Mouse (Mus musculus) lung, embryonic 15.5 days (tissue): Measurements from ENCODE around the gene Taf3. TPM values are rescaled to one million over a fixed set of nuclear protein-coding genes. Genes with fewer than 3 reads are reported as not detected.

ENCODE experiments used
- ATAC-seq: fragments of 200-750 bp; cut with Nextera tagmentation; 2 replicates; pipeline ENCODE4 v1.8.0; 2017; ENCODE audit warnings: moderate number of reproducible peaks, borderline replicate concordance; ENCODE audit not compliant: low FRiP score, low TSS enrichment; ENCODE audit errors: extremely low read depth
- H3K27ac ChIP-seq: fragments of 300-500 bp; sonication (generic); 2 replicates; pipeline ENCODE4 v1.5.1; 2015; ENCODE audit warnings: moderate library complexity, mild to moderate bottlenecking, inconsistent platforms
- H3K27me3 ChIP-seq: fragments of 300-500 bp; sonication (generic); 2 replicates; pipeline ENCODE4 v1.6.1; 2015; ENCODE audit warnings: inconsistent platforms
- H3K36me3 ChIP-seq: fragments of 300-500 bp; sonication (generic); 2 replicates; pipeline ENCODE4 v1.6.1; 2015; ENCODE audit warnings: inconsistent platforms
- H3K4me1 ChIP-seq: fragments of 300-500 bp; sonication (generic); 2 replicates; pipeline ENCODE4 v1.6.1; 2015; ENCODE audit warnings: inconsistent platforms
- H3K4me2 ChIP-seq: fragments of 300-500 bp; sonication (generic); 2 replicates; pipeline ENCODE4 v1.6.1; 2015; ENCODE audit warnings: inconsistent platforms, mild to moderate bottlenecking, moderate library complexity
- H3K4me3 ChIP-seq: fragments of 300-500 bp; sonication (generic); 2 replicates; pipeline ENCODE4 v1.5.1; 2015; ENCODE audit warnings: mild to moderate bottlenecking, inconsistent platforms
- H3K9ac ChIP-seq: fragments of 300-500 bp; sonication (generic); 2 replicates; pipeline ENCODE4 v1.6.1; 2015; ENCODE audit warnings: inconsistent platforms
- H3K9me3 ChIP-seq: fragments of 300-500 bp; sonication (generic); 2 replicates; pipeline ENCODE4 v1.6.1; 2016; ENCODE audit warnings: inconsistent platforms
- WGBS: fragments of 180-500 bp; shearing (Covaris S2); methylation state at CpG from one replicate; pipeline ENCODE4 v1.1.7; 2015; 5-methylcytosine and 5-hydroxymethylcytosine counted together
- polyA plus RNA-seq: library from polyadenylated mRNA; unstranded; fragments of >200 nt; fragmentation: Nextera tagmentation; extraction: Ambion mirVana; gene quantifications from 2 replicates; pipeline ENCODE4 v1.2.1, GENCODE M21; 2015

The Taf3 gene
- polyA plus RNA-seq, 1 experiment from 2014 or later: 12.9 TPM

- Histone ChIP-seq H3K27ac (peak overlapping the region; percentile 34; the same call in 1 of the 2 replicates), H3K4me2 (peak overlapping the region; percentile 99), H3K27me3 (peaks cover 88% of the 10 kb centered on the region), H3K36me3 (no peaks in the 10 kb centered on the region), H3K4me3 (peak overlapping the region; percentile 55), H3K4me1 (peaks cover 59% of the 10 kb centered on the region), H3K9ac (peak overlapping the region; percentile 37; the same call in 1 of the 2 replicates), H3K9me3 (no peaks in the 10 kb centered on the region)
- WGBS: 0% methylated on average over 23 of the region's 33 CpGs
- peak; percentile 13; the same call in 1 of the 2 replicates for ATAC-seq
Observed at GRCm38 (mm10) chr2:9878564-9879081, 169.8 kb downstream of the Taf3 start.

GRCm38 (mm10) chr2:9877966-9878563 lies 170.3 kb downstream of the Taf3 start:
- 3% methylated on average over 19 of the region's 19 CpGs for WGBS
- no peaks in the 10 kb centered on the region for H3K36me3 ChIP-seq
- peak overlapping the region; percentile 55 for H3K4me3 ChIP-seq
- peak overlapping the region; percentile 99 for H3K4me2 ChIP-seq
- peaks cover 88% of the 10 kb centered on the region for H3K27me3 ChIP-seq
- no peak overlapping the region for H3K27ac ChIP-seq
- no peak for ATAC-seq
- no peaks in the 10 kb centered on the region for H3K9me3 ChIP-seq
- peak overlapping the region; percentile 32 for H3K9ac ChIP-seq
- H3K4me1 ChIP-seq: peaks cover 54% of the 10 kb centered on the region

DNA sequence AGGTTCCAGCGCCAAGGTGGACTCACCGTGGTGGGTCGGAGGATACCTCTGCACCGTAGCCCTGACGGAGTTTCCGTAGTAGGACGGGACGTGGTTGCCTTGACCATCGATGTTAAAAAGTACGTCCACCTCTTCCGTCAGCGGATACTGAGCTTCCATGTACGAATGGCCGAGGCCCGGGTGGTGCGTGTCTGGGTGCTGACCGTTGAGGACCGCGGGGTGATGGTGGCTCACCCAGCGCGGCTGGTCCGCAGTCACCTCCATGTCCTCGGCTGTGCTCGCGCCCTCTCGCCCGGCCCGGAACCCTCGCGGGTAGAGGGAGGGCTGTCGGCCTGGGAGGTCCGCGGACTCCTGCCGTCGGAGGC lies 171.1 kb downstream of the Taf3 start:
- H3K9me3 ChIP-seq: no peaks in the 10 kb centered on the region
- peaks cover 89% of the 10 kb centered on the region for H3K27me3 ChIP-seq
- peak overlapping the region; percentile 32 for H3K9ac ChIP-seq
- H3K4me3 ChIP-seq: peak overlapping the region; percentile 55
- peaks cover 47% of the 10 kb centered on the region for H3K4me1 ChIP-seq
- no peak overlapping the region for H3K27ac ChIP-seq
- peak overlapping the region; percentile 99 for H3K4me2 ChIP-seq
- WGBS: under 1% methylated on average over 35 of the region's 35 CpGs
- no peaks in the 10 kb centered on the region for H3K36me3 ChIP-seq
- ATAC-seq: no peak

DNA sequence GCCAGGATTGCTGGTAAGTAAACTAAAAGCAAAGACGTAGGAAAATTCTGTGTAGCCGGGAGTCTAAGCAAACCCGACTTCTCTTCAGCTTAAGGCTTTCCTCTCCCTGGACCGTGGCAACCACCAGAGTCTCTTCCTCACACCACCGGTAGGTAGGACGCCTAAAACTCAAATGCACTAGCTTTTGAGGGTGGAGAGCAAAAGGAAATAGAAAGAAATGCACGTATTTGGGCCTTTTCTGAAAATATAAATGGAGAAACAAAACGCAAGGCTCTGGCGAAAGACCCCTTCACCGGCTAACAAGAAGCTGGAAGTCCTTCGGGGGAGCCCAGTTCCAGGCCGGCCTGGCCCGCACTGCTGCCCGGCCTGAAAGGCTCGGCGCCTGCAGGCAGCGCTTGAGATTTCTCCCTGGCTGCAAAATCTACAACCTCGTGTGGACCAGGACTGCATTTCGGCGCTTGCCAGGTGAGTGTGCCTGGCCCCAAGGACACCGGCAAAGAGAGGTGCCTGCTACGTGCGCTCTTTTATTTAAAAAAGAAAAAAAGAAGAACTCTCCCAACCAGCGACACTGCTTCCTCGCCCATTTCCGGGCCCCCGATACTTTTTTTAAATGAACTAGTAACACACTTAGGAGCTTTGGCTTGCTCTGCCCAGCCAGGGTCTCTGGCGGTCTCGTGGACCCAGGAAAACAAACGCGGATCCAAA lies 171.6 kb downstream of the Taf3 start:
- Histone ChIP-seq H3K36me3 (no peaks in the 10 kb centered on the region), H3K27me3 (peaks cover 89% of the 10 kb centered on the region), H3K4me2 (peak overlapping the region; percentile 99), H3K4me3 (peak overlapping the region; percentile 55), H3K27ac (no peak overlapping the region), H3K9ac (peak overlapping the region; percentile 32; the same call in 1 of the 2 replicates), H3K4me1 (peaks cover 42% of the 10 kb centered on the region), H3K9me3 (no peaks in the 10 kb centered on the region)
- ATAC-seq: no peak
- 9% methylated on average over 31 of the region's 31 CpGs for WGBS

DNA sequence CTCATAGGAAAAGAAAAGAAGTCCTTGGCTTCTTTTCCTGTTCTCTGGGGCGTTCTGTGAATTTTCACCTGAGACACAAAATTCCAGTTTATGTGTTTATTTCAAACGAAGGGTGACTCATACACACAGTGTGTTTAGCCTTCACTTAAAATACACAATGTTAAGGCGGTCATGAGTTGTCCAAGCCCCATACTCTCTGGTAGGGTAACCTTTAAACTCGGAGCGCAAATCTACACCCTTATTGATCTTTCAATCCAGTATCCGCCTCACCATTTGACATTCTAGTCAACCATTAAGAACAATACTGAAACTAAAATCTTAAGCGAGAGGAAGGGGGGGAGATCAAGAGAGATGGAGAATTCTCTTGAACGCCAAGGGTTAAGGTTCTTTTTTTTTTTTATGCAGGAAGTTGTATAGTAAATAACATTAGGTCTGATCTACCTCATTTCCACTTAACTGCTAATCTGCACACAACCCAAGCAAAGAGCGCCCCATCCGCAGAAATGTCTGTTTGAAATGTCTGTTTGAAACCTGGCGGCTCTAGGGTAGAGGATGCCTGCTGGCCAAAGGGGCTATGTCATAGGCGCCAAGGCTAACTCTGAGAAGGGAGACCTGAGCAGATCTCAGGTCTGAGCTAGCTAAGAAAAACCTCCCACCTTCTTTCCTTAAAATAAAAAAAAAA lies 172.6 kb downstream of the Taf3 start:
- H3K27me3 ChIP-seq: peaks cover 87% of the 10 kb centered on the region
- H3K27ac ChIP-seq: no peak overlapping the region
- no peaks in the 10 kb centered on the region for H3K9me3 ChIP-seq
- peak overlapping the region; percentile 99; the same call in 1 of the 2 replicates for H3K4me2 ChIP-seq
- 37% methylated on average over 12 of the region's 12 CpGs for WGBS
- H3K36me3 ChIP-seq: no peaks in the 10 kb centered on the region
- 0 out of 2 replicates have a peak overlapping the region, but pooled peaks have one; percentile 6 for H3K4me3 ChIP-seq
- H3K9ac ChIP-seq: no peak overlapping the region
- H3K4me1 ChIP-seq: peaks cover 37% of the 10 kb centered on the region
- no peak for ATAC-seq

DNA sequence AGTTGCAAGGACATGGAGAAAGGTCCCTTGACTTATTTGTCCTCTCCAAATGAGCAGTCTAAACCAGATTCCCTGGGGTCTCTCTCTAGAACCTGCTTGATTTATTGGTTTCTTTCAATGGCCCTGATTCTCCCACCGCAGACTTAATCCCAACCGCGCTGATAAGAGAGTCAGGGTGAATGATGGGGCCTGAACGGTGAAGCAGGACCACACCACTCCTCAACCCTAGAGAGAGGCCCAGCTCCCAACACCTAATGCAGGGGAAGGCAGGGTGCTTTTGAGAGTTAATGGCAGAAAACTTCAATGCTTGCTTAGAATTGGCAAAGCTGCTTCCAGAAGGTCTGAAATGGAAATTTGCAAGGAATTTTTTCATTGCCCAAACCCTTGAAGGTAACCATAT lies 173.2 kb downstream of the Taf3 start:
- Histone ChIP-seq H3K4me1 (peaks cover 32% of the 10 kb centered on the region), H3K9me3 (no peaks in the 10 kb centered on the region), H3K4me2 (no peak overlapping the region), H3K36me3 (no peaks in the 10 kb centered on the region), H3K27ac (no peak overlapping the region), H3K4me3 (no peak overlapping the region), H3K27me3 (peaks cover 84% of the 10 kb centered on the region), H3K9ac (no peak overlapping the region)
- no peak for ATAC-seq
- 20% methylated on average over 4 of the region's 4 CpGs for WGBS

GRCm38 (mm10) chr2:9874467-9875219 lies 173.8 kb downstream of the Taf3 start:
- Histone ChIP-seq H3K4me2 (no peak overlapping the region), H3K36me3 (no peaks in the 10 kb centered on the region), H3K27me3 (peaks cover 79% of the 10 kb centered on the region), H3K9me3 (no peaks in the 10 kb centered on the region), H3K4me3 (peak overlapping the region; percentile 5; the same call in 1 of the 2 replicates), H3K9ac (no peak overlapping the region), H3K4me1 (peaks cover 26% of the 10 kb centered on the region), H3K27ac (no peak overlapping the region)
- 17% methylated on average over 39 of the region's 39 CpGs for WGBS
- ATAC-seq: no peak

DNA sequence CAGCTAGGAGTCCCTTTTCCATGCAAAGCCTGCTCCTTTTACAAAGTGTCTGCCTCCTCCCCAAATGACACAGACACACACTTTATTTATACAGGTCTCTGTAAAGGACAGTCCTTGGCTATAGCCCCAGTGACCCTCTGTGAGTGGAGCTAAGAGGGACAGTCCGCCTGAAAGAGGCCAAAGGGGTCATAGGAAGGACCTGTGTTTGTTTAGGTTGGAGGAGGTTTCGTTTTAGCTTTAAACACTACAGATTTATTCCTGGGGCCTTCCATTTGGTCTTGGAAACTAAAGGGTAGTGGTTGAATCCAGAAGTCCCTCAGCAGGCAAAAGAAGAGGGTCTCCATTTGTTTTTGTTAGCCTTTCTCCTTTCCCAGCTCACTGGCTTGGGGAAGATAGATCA lies 174.6 kb downstream of the Taf3 start:
- Histone ChIP-seq H3K27me3 (peaks cover 81% of the 10 kb centered on the region), H3K4me3 (no peak overlapping the region), H3K4me2 (no peak overlapping the region), H3K36me3 (no peaks in the 10 kb centered on the region), H3K27ac (no peak overlapping the region), H3K9ac (no peak overlapping the region), H3K9me3 (no peaks in the 10 kb centered on the region), H3K4me1 (peaks cover 23% of the 10 kb centered on the region)
- ATAC-seq: no peak
- WGBS: 37% methylated on average over 2 of the region's 2 CpGs

DNA sequence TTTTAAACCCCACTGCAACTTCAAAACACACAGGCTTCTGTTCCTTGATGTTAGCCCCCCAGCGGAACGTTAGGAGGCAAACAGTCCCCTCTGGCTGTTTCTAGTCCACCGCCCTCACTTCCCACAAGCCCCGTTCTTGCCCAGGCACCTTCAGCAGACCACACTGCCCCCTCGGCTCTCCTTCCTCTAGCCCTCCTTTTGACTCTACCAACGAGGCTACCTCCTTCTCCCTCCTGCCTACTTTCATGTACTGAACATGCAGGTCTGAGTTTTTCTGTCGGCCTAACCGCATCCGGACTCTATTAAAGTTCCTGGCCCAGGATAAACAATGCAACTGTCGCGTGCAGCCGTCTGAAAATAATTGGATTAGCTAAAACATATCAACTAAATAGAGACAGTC lies 175.7 kb downstream of the Taf3 start:
- H3K27me3 ChIP-seq: peaks cover 76% of the 10 kb centered on the region
- peak overlapping the region; percentile 1; the same call in 1 of the 2 replicates for H3K4me2 ChIP-seq
- H3K9ac ChIP-seq: no peak overlapping the region
- no peak overlapping the region for H3K27ac ChIP-seq
- no peak overlapping the region for H3K4me3 ChIP-seq
- no peaks in the 10 kb centered on the region for H3K9me3 ChIP-seq
- no peak for ATAC-seq
- 21% methylated on average over 12 of the region's 12 CpGs for WGBS
- no peaks in the 10 kb centered on the region for H3K36me3 ChIP-seq
- H3K4me1 ChIP-seq: peaks cover 13% of the 10 kb centered on the region

DNA sequence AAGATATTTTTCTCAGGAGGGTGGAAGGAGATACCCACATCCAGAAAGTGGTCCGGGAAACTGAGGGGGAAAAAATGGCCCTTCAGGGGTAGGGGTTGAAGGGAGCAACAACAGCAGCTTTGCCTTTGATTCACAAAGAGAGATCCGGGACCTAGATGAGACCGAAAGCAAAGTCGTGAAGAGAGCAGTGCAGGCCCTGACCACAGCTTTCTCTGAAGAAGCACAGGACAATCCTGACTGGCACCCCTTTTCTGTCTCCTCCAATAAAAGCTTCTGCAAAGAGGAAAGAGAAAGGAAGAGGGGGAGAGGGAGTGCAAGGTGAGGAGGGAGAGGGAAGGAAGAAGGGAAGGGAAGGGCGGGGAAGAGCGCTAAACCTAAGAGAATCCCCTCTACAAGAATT lies 176.6 kb downstream of the Taf3 start:
- H3K4me2 ChIP-seq: no peak overlapping the region
- 57% methylated on average over 6 of the region's 6 CpGs for WGBS

DNA sequence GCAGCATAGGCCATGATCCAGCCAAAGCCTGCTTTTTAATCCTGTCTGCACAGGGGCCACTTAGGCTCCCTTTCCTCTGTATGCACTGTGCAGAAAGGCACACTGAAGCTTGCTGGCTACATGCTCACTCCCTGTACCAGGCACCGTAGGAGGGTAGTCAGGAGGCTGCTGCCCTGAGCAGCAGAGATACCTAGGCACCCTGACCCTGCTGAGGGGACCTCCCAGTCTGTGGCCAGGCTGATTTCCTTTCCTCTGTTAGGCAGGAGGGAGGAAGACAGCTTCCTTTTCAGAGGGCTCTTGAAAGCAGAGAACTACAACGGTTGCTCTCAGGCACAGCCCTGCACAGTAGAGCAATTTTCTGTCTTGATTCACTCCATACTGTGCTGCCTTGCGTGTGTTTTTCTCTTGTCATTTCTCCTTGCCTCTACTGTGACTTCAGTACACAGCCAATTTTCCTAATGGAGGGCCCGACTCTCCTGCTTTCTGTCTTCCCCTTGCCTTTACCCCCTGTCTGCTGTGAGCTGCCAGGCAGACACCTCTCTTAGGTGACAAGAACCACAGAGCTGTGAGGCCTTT lies 177.2 kb downstream of the Taf3 start:
- H3K4me1 ChIP-seq: 0 out of 2 replicates have a peak, but pooled peaks cover 4% of the 10 kb centered on the region
- no peak overlapping the region for H3K9ac ChIP-seq
- ATAC-seq: no peak
- no peaks in the 10 kb centered on the region for H3K36me3 ChIP-seq
- H3K27me3 ChIP-seq: peaks cover 61% of the 10 kb centered on the region
- H3K9me3 ChIP-seq: no peaks in the 10 kb centered on the region
- H3K27ac ChIP-seq: no peak overlapping the region
- no peak overlapping the region for H3K4me3 ChIP-seq
- no peak overlapping the region for H3K4me2 ChIP-seq
- 38% methylated on average over 4 of the region's 4 CpGs for WGBS

More for the DNA sequence above, 176.6 kb downstream of the Taf3 start:
- no peak overlapping the region for H3K4me3 ChIP-seq
- no peak overlapping the region for H3K9ac ChIP-seq
- H3K9me3 ChIP-seq: no peaks in the 10 kb centered on the region
- no peak for ATAC-seq
- H3K27me3 ChIP-seq: peaks cover 67% of the 10 kb centered on the region
- no peak overlapping the region for H3K27ac ChIP-seq
- H3K36me3 ChIP-seq: no peaks in the 10 kb centered on the region
- peaks cover 4% of the 10 kb centered on the region for H3K4me1 ChIP-seq
